Mouse (Mus musculus) natural killer cell, adult 2 months (primary cell): Measurements from ENCODE around the gene Fam71d.

Source experiments
- DNase-seq, 2 experiments: peaks; one replicate each; pipeline ENCODE4 v3.0.0; 2022; ENCODE audit warnings: low spot score in 2 of 2

Gene Fam71d

DNA sequence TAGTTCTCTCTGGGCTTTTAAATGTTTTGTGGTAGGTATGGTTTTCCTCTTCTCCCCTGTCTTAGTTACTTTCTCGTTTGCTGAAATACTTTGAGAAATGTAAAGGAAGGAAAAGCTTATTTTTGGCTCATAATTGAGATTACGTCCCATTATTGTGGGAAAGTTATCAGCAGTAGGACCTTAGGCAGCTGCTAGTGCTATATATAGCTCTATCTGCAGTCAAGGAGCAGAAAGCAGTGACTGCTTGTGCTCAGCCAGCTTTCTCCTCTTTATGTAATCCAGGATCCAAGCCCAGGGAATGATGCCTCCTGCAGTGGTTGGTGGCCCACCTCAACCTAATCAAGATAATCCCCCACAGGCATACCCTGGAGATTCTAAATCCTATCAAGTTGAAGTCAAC lies 81.9 kb downstream of the Fam71d start:
- DNase-seq: no peak

GRCm38 (mm10) chr12:78777916-78778315 lies 86.6 kb downstream of the Fam71d start:
- no peak for DNase-seq

GRCm38 (mm10) chr12:78778423-78779067 lies 87.2 kb downstream of the Fam71d start:
- no peak for DNase-seq
